Mouse (Mus musculus) neural tube, embryonic 12.5 days (tissue): ENCODE results near the gene Sec23b. TPM values are rescaled to one million over a fixed set of nuclear protein-coding genes. Genes with fewer than 3 reads are reported as not detected.

Source experiments
- microRNA-seq: library from miRNA; unstranded; fragments of <30 nt; microRNA quantifications from one replicate; pipeline ENCODE4, GENCODE M21; 2017
- polyA plus RNA-seq: library from polyadenylated mRNA; unstranded; fragments of >200 nt; fragmentation: Nextera tagmentation; extraction: Ambion mirVana; gene quantifications from 2 replicates; pipeline ENCODE4 v1.2.1, GENCODE M21; 2016

Gene Sec23b
- polyA plus RNA-seq, 1 experiment from 2014 or later, result 96.1 TPM

Small RNA genes within 50 kb of the gene (microRNA-seq; reads per million reads assigned to microRNA genes)
- not detected for gene Gm24823

Other genes with a start within 250 kb of the Sec23b start
- 0.13 and 0.16 TPM in 2 replicates for gene Ovol2, start 224.1 kb upstream of the Sec23b start, polyA plus RNA-seq
- 38.8 and 39.8 TPM in 2 replicates for gene Kat14, start 187.2 kb upstream of the Sec23b start, polyA plus RNA-seq
- 3.3 TPM in 1 of 2 replicates, not detected in the other for gene Pet117, start 187.2 kb upstream of the Sec23b start, polyA plus RNA-seq
- gene Dzank1, start 28.8 kb upstream of the Sec23b start, polyA plus RNA-seq, result 5.2 and 7.2 TPM in 2 replicates
- gene Polr3f, start 28.5 kb upstream of the Sec23b start, polyA plus RNA-seq, result 33.3 and 33.9 TPM in 2 replicates
- gene Rbbp9, start 5.4 kb upstream of the Sec23b start, polyA plus RNA-seq, result 53.9 and 58.0 TPM in 2 replicates
- gene Smim26, start 37.8 kb downstream of the Sec23b start, polyA plus RNA-seq, result 46.4 and 51.2 TPM in 2 replicates
- 42.7 and 49.8 TPM in 2 replicates for gene Dtd1, start 43.7 kb downstream of the Sec23b start, polyA plus RNA-seq